Mouse (Mus musculus) heart, embryonic 11.5 days (tissue): ENCODE data around the gene Pom121l2. TPM values are rescaled to one million over a fixed set of nuclear protein-coding genes. Genes with fewer than 3 reads are reported as not detected.
"Not testable (repeated sequence)": the region's sequence is repeated elsewhere in the genome, so short reads cannot be mapped to it uniquely, and the experiment has no call there.

Experiments
- ATAC-seq: fragments of 200-750 bp; cut with Nextera tagmentation; replicated peaks from 2 replicates; pipeline ENCODE4 v1.8.0; 2017; ENCODE audit warnings: moderate library complexity; ENCODE audit not compliant: insufficient number of reproducible peaks, low FRiP score, low TSS enrichment
- H3K27ac ChIP-seq: fragments of 300-500 bp; sonication (generic); 2 replicates; pipeline ENCODE4 v1.5.1; 2014; ENCODE audit warnings: mild to moderate bottlenecking, low read depth, low read length
- H3K27me3 ChIP-seq: fragments of 300-500 bp; sonication (generic); 2 replicates; pipeline ENCODE4 v1.6.1; 2014; ENCODE audit warnings: mild to moderate bottlenecking, low read length, mixed read lengths; ENCODE audit not compliant: control insufficient read depth, insufficient read depth
- H3K36me3 ChIP-seq: fragments of 300-500 bp; sonication (generic); 2 replicates; pipeline ENCODE4 v1.6.1; 2014; ENCODE audit warnings: mild to moderate bottlenecking, low read length, moderate library complexity, mixed read lengths; ENCODE audit not compliant: control insufficient read depth, insufficient read depth
- H3K4me1 ChIP-seq: fragments of 300-500 bp; sonication (generic); 2 replicates; pipeline ENCODE4 v1.6.1; 2014; ENCODE audit warnings: low read length; ENCODE audit not compliant: control insufficient read depth, insufficient read depth
- H3K4me2 ChIP-seq: fragments of 300-500 bp; sonication (generic); 2 replicates; pipeline ENCODE4 v1.6.1; 2014; ENCODE audit warnings: mild to moderate bottlenecking, moderate library complexity
- H3K4me3 ChIP-seq: fragments of 300-500 bp; sonication (generic); 2 replicates; pipeline ENCODE4 v1.5.1; 2014; ENCODE audit warnings: low read depth, low read length
- H3K9ac ChIP-seq: fragments of 300-500 bp; sonication (generic); 2 replicates; pipeline ENCODE4 v1.6.1; 2014; ENCODE audit warnings: mild to moderate bottlenecking, low read depth, low read length, moderate library complexity
- H3K9me3 ChIP-seq: fragments of 300-500 bp; sonication (generic); replicated peaks from 2 replicates; pipeline ENCODE4 v1.6.1; 2016; ENCODE audit warnings: low read length; ENCODE audit not compliant: control insufficient read depth
- WGBS: fragments of 180-500 bp; shearing (Covaris S2); extraction: QIAGEN DNeasy Blood & Tissue Kit; methylation state at CpG from one replicate; pipeline ENCODE4 v1.1.7; 2014; ENCODE audit not compliant: insufficient replicate concordance; 5-methylcytosine and 5-hydroxymethylcytosine counted together
- polyA plus RNA-seq: library from polyadenylated mRNA; unstranded; fragments of >200 nt; fragmentation: Nextera tagmentation; extraction: Ambion mirVana; gene quantifications from 2 replicates; pipeline ENCODE4 v1.2.1, GENCODE M21; 2014

The Pom121l2 gene
- polyA plus RNA-seq, 1 experiment from 2014 or later: not detected

GRCm38 (mm10) chr13:22030493-22030892 lies 49.5 kb downstream of the Pom121l2 start:
- no peaks in the 10 kb centered on the region for H3K9me3 ChIP-seq
- ATAC-seq: no peak
- H3K27me3 ChIP-seq: no peaks in the 10 kb centered on the region
- no peak overlapping the region for H3K9ac ChIP-seq
- no peaks in the 10 kb centered on the region for H3K36me3 ChIP-seq
- no peaks in the 10 kb centered on the region; the same call in 1 of the 2 replicates for H3K4me1 ChIP-seq
- no peak overlapping the region for H3K4me3 ChIP-seq
- no peak overlapping the region for H3K4me2 ChIP-seq
- no peak overlapping the region for H3K27ac ChIP-seq
- WGBS: 19% methylated on average over 4 of the region's 4 CpGs

- ATAC-seq: no peak
- WGBS: 53% methylated on average over 5 of the region's 5 CpGs
- Histone ChIP-seq H3K36me3 (no peaks in the 10 kb centered on the region), H3K9me3 (no peaks in the 10 kb centered on the region), H3K4me3 (peak overlapping the region; percentile 43; the same call in 1 of the 2 replicates), H3K4me1 (peaks cover 2% of the 10 kb centered on the region), H3K9ac (peak overlapping the region; percentile 52), H3K27ac (peak overlapping the region; percentile 82; the same call in 1 of the 2 replicates), H3K4me2 (peak overlapping the region; percentile 70), H3K27me3 (no peaks in the 10 kb centered on the region)
Observed at GRCm38 (mm10) chr13:22033741-22034442, 52.9 kb downstream of the Pom121l2 start.

GRCm38 (mm10) chr13:22034443-22035266 lies 53.7 kb downstream of the Pom121l2 start:
- no peaks in the 10 kb centered on the region for H3K27me3 ChIP-seq
- peak overlapping the region; percentile 70 for H3K4me2 ChIP-seq
- no peaks in the 10 kb centered on the region for H3K36me3 ChIP-seq
- peaks cover 2% of the 10 kb centered on the region; the same call in 1 of the 2 replicates for H3K4me1 ChIP-seq
- 3% methylated on average over 8 of the region's 14 CpGs for WGBS
- ATAC-seq: peak; percentile 27
- peak overlapping the region; percentile 43 for H3K4me3 ChIP-seq
- no peaks in the 10 kb centered on the region for H3K9me3 ChIP-seq
- peak overlapping the region; percentile 83 for H3K9ac ChIP-seq
- H3K27ac ChIP-seq: peak overlapping the region; percentile 82

- not testable (repeated sequence) for H3K4me1 ChIP-seq, H3K27me3 ChIP-seq, H3K36me3 ChIP-seq, H3K9me3 ChIP-seq
- 0% methylated on average over 21 of the region's 69 CpGs for WGBS
- H3K4me2 ChIP-seq: peak within 1 kb of the TSS; percentile 70
- peak; percentile 93 for ATAC-seq
- H3K27ac ChIP-seq: peak within 1 kb of the TSS; percentile 82
- H3K9ac ChIP-seq: peak within 1 kb of the TSS; percentile 83
- H3K4me3 ChIP-seq: peak within 1 kb of the TSS; percentile 43
Observed at GRCm38 (mm10) chr13:22035267-22036148, 54.5 kb downstream of the Pom121l2 start, which contains the start of the genes Hist1h2ah and Hist1h2bk. Gene Hist1h2ah (minus strand): TSS chr13:22035568. Gene Hist1h2bk (plus strand): TSS chr13:22035870.

- H3K36me3 ChIP-seq: no peaks in the 10 kb centered on the region
- peak overlapping the region; percentile 54 for H3K9ac ChIP-seq
- 4% methylated on average over 18 of the region's 23 CpGs for WGBS
- H3K4me3 ChIP-seq: peak overlapping the region; percentile 43
- H3K27ac ChIP-seq: peak overlapping the region; percentile 82
- H3K4me1 ChIP-seq: peaks cover 12% of the 10 kb centered on the region
- no peaks in the 10 kb centered on the region for H3K9me3 ChIP-seq
- peak; percentile 3; the same call in 1 of the 2 replicates for ATAC-seq
- H3K27me3 ChIP-seq: no peaks in the 10 kb centered on the region
- peak overlapping the region; percentile 65 for H3K4me2 ChIP-seq
Observed at GRCm38 (mm10) chr13:22036149-22036956, 55.4 kb downstream of the Pom121l2 start.

- no peaks in the 10 kb centered on the region for H3K27me3 ChIP-seq
- H3K9me3 ChIP-seq: no peaks in the 10 kb centered on the region
- H3K4me3 ChIP-seq: peak overlapping the region; percentile 43
- WGBS: 68% methylated on average over 3 of the region's 3 CpGs
- H3K9ac ChIP-seq: no peak overlapping the region; the same call in 1 of the 2 replicates
- H3K4me2 ChIP-seq: peak overlapping the region; percentile 65
- ATAC-seq: no peak
- H3K36me3 ChIP-seq: no peaks in the 10 kb centered on the region
- peaks cover 14% of the 10 kb centered on the region for H3K4me1 ChIP-seq
- peak overlapping the region; percentile 82; the same call in 1 of the 2 replicates for H3K27ac ChIP-seq
Observed at GRCm38 (mm10) chr13:22036986-22037385, 56.0 kb downstream of the Pom121l2 start.

GRCm38 (mm10) chr13:22037415-22037814 lies 56.4 kb downstream of the Pom121l2 start:
- H3K4me1 ChIP-seq: peaks cover 15% of the 10 kb centered on the region
- H3K36me3 ChIP-seq: no peaks in the 10 kb centered on the region
- ATAC-seq: no peak
- no peak overlapping the region; the same call in 1 of the 2 replicates for H3K4me3 ChIP-seq
- H3K9ac ChIP-seq: no peak overlapping the region
- no peaks in the 10 kb centered on the region for H3K27me3 ChIP-seq
- H3K4me2 ChIP-seq: no peak overlapping the region
- H3K9me3 ChIP-seq: no peaks in the 10 kb centered on the region
- H3K27ac ChIP-seq: no peak overlapping the region
- 68% methylated on average over 2 of the region's 2 CpGs for WGBS
